Mouse (Mus musculus): ENCODE measurements around the gene Gtpbp10. TPM values are rescaled to one million over a fixed set of nuclear protein-coding genes. Genes with fewer than 3 reads are reported as not detected.

Gene Gtpbp10
- total RNA-seq, 2 experiments from 2014 or later, result 9.4 to 9.7 TPM

DNA sequence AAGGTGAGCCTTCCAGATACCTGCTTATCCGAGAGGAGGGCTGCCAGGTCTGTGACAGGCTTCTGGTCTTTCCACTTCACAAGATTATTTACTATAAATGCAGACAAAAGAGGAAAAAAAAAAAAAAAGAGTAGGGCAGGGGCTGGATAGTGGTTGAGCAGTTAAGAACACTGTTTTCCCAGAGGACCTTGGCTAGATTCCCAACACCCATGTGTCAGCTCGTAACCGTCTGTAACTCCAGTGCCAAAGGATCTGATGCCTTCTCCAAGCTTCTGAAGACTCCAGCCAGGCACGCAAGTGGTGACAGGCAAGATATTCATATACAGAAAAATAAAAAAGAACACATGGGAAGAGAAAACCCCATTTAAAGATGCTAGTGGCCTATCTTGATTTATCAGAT, 56.0 kb downstream of the Gtpbp10 start:
- no peak for DNase-seq (ENCODE audit: low spot score in 2 of 2)

DNA sequence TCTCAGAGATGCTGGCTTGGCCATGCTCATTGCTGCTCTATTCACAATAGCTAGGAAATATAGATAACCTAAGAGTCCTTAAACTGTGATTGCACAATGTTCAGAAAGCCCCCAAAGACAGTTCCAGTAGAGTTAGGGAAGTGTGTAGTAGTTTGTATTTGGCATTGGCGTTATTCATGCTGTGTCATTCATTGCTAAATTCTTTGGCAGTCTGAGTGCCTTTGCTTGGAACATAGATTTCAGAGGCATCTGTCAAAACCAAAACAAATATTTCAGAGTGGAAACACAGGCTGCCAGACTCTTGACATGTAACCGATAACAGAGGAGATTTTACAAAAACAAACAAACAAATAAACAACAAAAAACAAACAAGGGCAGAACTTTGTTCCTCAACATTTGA, 57.8 kb downstream of the Gtpbp10 start:
- no peak for DNase-seq (ENCODE audit: low spot score in 2 of 2)

DNA sequence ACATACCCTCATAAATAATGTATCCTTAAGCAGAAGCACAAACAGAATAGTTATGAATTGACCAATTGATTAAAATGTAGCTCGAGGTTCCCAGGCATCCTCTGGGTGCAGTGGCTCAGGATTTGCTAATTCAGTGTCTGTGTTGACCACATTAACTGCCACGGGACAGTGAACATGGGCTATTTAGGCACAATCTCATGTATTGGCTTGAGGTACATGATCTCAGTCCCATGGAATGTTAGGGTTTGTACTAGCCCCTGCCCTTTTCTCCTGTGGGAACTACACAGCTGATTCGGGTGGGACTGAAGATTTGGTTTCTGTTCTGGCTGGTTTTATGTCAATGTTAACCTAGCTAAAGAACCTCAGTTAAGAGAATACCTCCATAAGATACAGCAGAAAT, 62.9 kb downstream of the Gtpbp10 start:
- DNase-seq (ENCODE audit: low spot score in 2 of 2), result no peak

DNA sequence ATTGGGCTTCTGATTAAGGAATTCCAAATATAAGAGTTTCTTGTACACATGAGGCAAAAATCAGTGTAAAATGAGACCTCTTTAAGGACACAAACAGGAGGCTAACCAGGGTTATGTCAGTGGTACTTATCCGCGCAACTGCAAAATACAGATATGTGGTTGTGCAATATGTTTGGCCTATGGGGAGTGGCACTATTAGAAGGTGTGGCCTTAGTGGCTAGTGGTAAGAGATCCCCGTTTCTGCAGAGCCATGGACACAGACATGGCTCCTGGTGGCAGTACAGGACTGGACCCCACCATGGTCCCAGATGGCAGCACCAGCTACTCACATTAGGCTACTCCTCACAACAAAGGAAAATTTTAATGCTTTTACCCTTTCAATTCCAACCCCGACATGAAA, 64.3 kb downstream of the Gtpbp10 start:
- no peak for DNase-seq (ENCODE audit: low spot score in 2 of 2)

DNA sequence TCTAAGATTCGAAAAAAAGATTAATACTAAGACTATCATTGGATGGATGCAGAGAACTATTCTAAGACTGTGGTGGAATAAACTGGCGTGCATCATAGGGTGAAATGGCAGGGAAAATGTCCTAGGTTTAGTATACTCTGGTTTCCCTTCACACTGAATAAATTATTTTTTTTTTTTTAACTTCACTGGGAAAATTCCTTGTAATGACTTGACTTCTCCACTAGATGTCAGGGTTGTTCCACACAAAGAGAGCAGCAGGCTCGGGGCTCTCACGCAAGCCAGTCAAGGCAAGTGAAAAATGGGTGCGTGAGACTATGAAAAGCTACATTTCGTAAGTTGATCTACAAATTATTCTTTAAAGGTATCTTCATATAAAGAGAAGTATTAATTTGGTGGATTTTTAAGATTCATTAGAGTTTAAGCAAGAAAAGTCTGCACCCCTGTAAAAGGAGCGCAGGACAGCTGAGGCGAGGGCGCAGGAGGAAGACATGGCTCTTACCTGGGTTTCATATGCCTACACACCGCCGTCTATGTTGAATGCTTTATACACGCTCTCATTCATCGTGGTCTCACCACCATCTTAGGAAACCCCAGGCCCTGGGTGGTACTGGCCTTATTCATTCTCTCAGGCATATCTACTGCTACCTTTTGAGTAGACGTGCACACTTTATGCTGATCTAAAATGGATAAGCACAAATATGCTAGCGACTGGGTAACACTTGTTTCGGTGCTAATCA, 64.9 kb downstream of the Gtpbp10 start:
- DNase-seq (ENCODE audit: low spot score in 2 of 2), result peak; percentile 21 to 36

DNA sequence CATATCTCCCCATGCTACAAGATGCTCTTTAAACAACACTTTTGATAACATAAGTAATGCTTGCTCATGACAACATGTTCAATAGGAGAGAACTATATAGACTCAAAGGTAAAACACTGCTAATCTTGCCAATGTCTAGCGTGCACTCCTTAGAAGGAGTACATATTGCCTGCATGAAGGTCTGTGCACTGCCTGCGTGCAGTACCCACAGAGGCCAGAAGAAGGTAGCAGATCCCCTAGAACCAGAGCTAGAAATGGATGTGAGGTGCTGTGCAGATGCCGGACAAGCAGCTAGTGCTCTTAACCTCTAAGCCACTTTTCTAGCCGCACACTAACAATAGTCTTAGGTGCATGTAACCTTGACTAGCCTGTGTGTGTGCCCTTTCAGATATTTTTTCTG, 67.2 kb downstream of the Gtpbp10 start:
- no peak for DNase-seq (ENCODE audit: low spot score in 2 of 2)

Other genes starting within 250 kb of the Gtpbp10 start
- gene Cdk14, start 139.2 kb downstream of the Gtpbp10 start, total RNA-seq (2021), result 100 to 1,000 TPM; 209 to 215 TPM
- 1 to 10 TPM in 1 of 2 experiments, not detected in 1; 1.1 TPM for gene 1700015F17Rik, start 80.4 kb downstream of the Gtpbp10 start, total RNA-seq (2021)
- 10 to 100 TPM; 42.7 to 50.0 TPM for gene Cldn12, start 44.6 kb downstream of the Gtpbp10 start, total RNA-seq (2021)
- gene Gm8773, start 14.3 kb upstream of the Gtpbp10 start, total RNA-seq (2021), result not detected
- gene Cfap69, start 104.7 kb upstream of the Gtpbp10 start, total RNA-seq (2021), result 10 to 100 TPM; 19.7 to 21.8 TPM
- 10 to 100 TPM in 1 of 2 experiments, 1 to 10 TPM in 1; 8.4 to 10.7 TPM for gene Steap2, start 135.0 kb upstream of the Gtpbp10 start, total RNA-seq (2021)
- not detected for gene Steap1, start 189.8 kb upstream of the Gtpbp10 start, total RNA-seq (2021)